Mouse (Mus musculus) ovary, adult 18-20 months (tissue): ENCODE results near the gene a.
"Not testable (repeated sequence)": the region's sequence is repeated elsewhere in the genome, so short reads cannot be mapped to it uniquely, and the experiment has no call there.

Experiments
- DNase-seq: peaks from one replicate; pipeline ENCODE4 v3.0.0; 2022; ENCODE audit warnings: low spot score, mixed read lengths

Gene a

DNA sequence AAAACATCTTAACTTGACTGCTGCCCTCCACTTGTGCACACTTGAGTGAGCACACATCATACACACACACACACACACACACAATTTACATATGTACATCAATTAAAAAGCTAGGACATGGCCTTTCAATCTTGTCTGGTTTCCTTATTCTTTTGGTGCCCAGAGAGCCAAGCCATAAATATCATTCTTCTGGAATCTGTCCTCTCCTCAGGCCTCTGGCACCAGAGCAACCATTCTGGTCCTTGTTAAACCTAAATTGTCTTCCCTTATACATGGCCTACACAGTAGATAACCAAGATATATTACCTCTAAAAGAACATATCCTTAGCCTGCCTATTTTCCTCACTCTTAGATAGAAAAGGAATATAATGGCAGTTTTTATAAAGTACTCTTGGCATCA lies 56.9 kb downstream of the a start:
- DNase-seq: no peak

DNA sequence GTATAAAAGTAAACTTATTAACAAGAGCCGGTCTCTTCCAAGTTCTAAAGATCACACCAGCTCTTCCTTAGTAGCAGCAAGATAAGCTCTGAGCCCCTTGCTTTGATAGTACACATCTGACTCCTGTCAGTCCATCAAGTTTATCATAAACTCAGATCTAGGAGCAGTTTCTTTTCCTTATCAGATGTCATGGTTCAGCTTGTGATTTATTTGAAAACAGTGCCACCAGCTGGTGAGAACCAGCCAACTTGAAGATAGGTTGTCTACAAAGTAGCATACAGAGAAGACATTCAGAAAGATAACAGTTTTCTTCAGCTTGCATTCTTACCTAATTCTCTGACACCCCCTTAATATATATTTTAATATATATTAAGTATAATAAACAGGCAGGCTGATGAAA lies 64.2 kb downstream of the a start:
- no peak for DNase-seq

DNA sequence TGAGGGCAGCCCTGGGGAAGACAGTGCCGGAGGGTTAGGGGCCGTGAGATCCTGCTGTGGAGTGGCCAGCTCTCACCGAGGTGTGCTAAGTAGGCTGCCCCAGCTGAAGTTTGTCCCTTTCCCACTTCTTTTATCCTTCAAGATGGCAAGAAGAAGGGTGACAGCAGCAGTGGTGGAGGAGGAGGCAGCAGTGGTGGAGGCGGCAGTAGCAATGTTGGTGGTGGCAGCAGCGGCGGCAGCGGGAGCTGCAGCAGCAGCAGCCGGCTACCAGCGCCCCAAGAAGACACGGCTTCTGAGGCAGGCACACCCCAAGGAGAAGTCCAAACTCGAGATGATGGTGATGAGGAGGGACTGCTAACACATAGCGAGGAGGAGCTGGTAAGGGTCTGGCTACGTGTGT lies 72.5 kb downstream of the a start:
- no peak for DNase-seq

DNA sequence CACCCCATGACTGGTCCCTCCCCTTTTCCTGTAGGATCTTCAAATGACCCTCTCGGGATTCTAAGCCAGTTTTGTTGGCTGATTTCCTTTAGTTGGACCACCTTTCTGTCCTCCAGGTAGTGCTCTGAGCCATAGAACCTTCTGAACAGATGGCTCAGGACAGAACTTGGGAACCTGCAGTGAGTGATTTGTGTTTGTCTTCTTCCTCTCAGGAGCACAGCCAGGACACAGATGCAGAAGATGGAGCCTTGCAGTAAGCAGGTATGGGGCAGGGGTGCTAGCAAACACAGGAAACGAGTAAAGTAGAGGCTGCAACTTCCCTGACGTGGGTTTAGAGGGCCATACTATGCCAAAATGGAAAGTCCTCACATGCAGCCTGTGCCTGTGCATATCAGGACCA lies 74.5 kb downstream of the a start:
- DNase-seq: no peak

DNA sequence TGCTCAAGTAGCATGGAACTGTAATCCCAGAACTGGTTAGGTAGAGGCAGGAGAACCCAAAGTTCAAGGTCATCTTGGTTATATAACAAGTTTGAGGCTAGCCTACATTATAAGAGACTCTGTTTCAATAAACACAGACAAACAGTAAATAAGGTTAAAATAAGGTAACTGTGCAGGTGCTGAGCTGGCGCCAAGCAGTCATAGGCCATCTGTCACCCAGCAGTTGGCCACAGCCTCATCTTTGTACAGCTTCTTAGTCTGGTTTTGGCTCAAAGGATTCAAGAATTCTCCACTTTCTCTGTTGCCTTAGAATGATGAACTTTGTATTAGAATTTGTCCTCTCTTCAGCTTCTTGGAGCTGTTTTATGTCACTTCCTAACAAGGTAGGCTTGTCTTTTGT lies 76.9 kb downstream of the a start:
- DNase-seq: no peak

DNA sequence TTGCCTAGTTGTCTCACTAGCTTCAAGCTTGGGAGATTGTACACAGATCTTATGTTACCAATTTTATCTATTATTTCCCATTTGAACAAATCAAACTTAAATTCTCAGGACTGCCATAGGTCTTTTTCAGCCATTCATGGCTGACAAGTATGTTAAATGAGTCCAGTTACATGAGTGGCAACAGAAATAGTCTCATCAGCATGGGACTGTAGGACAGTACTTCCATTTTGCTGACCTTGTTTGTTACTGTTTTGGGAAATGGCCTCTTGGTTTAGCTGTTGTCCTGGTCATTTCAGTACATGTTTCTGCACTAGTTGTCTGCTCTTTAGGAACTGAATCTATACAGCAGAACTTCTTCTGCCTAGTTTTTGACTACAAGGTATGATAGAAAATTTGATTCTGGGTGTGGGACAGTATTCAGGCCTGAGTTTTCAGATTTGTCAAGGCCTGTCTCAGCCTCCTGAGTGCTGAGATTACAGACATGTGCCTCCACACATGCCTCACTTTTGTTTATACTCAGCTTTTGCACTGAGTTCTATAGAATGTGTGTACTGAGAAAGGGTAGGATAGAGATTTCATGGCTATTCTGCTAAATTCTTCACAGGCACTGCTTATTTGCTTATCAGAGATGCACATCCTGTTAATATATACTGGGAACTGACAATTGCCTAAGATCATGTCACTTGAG lies 78.9 kb downstream of the a start:
- no peak for DNase-seq

DNA sequence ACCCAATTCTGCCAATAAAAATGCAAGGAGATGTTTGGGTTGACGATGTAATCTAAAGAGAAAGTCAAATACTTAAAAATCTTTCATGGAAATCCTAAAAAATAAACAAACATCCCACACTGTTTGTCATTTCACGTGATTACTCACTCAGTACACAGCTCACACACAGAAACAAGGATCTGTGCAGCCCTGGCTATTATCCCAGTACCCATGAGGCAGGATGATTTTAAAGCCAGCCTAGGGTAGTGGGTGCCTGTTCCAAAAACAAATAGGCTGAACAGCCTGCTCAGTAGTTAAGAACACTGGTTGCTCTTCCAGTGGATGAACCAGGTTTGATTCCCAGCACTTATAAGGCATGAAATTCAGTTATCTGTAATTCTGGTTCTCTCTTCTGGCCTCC lies 85.4 kb downstream of the a start:
- DNase-seq: no peak

DNA sequence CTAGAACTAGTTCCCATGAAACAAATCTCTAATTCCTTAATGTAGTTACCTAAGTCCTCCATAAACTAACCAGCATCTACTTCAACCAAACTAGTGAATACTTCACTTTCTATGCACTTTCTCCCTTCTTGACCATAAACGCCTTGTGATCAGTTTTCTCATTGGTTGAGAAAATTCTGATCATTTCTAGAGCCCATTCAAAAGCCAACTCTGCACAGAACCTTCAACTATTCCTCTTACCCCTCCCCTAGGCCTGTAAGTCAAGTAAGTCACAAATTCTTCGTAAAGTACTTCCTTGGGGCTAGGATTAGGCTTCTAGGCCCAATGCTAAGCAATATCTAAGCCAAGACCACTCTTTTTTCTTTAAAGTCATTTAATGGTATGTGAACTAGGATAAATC lies 100.4 kb downstream of the a start:
- DNase-seq: no peak

DNA sequence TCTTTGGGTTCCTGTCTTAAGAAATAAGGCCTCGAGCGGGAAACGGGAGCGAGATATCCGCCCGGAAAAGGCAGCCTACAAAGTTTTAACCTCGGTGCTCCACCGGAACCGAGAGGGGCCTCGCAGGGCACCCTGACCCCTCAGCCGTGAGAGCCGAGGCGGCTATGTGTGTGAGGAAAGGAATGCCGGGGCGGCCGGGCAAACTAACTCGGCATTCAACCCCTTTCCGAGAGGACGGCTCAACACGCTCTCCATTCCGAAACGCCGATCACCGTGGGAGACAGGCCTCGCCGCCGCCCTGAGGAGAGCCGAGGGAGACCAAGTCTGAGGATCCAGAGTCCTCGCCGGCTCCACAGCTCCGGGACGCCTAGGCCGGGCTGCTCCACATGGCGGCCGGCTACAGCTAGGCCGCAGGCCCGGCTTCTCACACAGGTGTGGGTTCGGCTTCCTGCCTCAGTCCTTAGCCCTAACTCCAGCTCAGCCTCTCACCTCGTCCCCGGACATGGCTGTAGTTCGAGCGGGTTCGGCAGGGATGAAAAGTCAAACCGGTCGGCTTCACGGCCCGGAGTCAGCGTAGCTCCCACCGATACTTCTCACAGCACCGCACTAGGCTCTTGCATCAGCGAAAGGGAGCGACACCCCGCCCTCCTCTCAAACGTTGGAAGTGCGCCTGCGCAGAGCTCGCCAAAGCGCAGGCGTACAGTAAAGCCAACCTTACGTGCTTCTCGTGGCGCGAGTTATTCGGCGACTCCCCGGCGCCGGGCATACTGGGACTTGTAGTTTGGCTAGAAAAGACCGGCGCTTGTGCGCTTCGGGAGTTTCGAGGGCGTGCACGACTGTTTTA lies 101.2 kb downstream of the a start, which contains the start of gene Eif2s2:
Eif2s2 (minus strand) TSS at position 735 of the 844 bp plus-strand sequence.
- DNase-seq: peak; percentile 96

DNA sequence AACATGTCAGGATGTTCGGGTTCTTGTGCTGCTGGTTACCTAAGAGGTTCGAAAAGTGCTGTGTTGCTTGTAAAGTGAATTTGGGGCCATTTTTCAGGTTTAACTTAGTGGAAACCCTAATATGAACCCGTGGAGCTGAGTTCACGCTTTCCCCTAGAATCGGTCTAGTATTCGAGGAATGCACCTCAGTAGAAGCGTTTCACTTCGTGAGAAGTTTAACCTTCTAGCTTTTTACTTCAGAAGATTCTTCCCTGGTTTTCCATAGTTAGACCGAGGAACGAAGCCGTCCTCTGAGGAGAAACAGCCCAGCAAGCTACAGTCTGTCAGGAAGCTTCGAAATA lies 101.8 kb downstream of the a start:
- DNase-seq: no peak

DNA sequence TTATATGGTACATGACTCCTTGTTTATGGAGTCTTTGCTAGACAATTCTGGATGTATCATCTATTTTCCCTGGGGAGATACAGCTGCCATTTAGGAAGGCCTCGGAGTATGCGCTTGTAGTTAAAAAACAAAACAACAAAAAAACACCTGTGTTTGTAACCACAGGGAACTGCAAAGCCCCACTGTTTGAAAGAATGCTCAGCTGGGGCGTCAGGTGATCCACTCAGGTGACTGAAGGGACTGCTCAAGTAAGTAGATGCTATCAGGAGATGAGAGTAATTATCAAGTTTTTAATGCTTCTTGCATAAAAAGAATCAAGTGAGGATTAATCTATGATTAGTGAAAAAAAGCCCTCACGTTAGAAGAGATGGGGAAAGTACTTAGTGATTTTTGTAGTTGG lies 102.3 kb downstream of the a start:
- DNase-seq: no peak

DNA sequence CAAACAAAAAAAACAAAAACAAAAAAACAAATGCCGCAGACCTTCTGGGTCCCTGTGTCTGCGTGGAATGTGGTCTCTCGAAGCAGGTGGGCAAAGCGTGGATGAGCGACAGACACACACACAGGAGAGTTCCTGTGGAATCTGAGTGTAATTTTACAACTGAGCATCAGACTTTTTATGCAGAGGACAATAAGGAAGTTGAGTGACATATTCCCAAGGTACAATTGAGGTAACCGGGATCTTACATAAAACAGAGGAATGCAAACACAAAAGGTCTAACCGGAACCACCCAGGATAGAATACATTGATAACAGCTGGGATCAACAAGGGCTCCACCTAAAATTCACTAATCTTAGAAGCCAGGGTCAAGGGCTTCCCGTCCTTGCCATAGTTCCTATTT lies 107.8 kb downstream of the a start:
- not testable (repeated sequence) for DNase-seq

DNA sequence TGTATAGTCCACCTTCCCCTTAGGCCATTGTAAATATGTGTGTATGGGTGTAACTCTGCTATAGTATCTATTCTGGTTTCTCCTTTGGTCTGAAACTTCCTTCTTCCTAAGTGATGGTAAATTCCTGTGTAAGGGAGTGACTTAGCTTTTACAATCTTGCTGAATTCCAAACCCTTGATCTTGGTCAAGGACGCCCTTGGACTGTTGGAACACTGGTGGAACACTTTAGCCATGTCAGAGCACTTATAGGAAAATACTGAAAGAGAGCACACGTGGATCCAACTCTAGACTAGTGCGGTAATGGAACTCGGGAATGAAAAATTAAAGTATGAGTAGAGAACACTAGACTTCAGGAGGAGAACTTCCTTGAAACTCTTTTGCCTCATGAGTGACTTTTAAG lies 108.2 kb downstream of the a start:
- DNase-seq: not testable (repeated sequence)

DNA sequence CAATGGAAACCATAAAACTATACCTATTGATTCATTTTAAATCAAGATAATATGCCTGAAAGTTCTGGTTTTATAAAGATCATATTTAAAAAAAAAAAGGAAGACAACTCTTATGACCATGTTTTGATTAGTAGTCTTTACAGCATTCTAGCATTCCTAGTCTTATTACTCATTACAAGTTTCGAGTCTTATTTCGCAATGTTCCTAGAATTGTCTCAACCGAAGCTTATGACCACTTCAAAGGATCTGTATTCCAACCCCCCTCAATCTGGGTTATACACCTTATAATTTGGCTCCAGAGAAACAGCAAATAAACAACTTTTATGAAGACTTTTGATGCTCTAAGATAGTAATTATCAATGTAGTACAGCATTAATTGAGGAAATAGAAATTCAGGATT lies 110.9 kb downstream of the a start:
- no peak for DNase-seq

DNA sequence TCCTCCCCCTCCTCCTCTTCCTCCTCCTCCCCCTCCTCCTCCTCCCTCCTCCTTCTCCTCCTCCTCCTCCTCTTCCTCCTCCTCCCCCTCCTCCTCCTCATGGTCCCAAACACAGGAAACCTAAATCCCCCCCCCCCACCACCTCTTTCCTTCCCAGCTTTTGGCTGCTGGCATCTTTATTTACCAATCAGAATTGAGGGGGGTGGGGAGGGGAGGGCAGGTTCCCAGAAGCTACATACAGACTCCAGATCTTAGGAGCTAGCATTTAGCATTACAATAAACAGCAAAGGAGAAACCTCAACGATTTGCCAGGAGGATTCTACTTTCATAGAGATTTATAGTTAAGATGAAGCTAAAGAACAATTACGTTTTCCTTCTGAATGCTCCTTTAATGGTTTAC lies 114.6 kb downstream of the a start:
- DNase-seq: no peak

DNA sequence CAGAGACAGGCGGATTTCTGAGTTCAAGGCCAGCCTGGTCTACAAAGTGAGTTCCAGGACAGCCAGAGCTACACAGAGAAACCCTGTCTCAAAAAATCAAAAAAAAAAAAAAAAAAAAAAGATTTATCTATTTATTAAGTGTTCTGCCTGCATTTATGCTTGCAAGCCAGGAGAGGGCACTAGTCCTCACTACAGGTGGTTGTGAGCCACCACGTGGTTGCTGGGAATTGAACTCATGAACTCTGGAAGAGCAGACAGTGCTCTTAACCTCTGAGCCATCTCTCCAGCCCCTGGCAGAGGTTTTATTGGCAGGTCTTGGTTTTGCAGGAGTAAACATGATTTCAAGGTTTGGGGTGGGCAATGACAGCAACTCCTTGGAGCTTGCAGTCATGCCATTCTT lies 117.0 kb downstream of the a start:
- DNase-seq: not testable (repeated sequence)

DNA sequence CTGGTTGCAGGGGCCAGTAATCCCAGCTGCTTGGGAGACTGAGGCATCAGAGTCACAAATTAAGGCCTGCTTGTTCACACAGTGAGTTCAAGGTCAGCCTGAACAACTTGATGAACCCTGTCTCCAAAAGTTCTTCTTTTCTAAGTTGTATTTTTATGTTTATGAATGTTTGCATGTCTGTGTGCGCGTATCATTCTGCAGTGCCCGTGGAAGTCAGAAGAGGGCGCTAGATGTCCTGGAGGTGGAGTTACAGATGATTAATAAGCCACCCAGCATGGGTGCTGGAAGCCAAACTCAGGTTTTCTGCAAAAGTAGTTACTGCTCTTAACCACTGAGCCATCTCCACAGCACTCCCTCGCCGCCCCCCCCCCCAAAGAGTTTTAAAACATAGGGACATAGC lies 118.6 kb downstream of the a start:
- no peak for DNase-seq

DNA sequence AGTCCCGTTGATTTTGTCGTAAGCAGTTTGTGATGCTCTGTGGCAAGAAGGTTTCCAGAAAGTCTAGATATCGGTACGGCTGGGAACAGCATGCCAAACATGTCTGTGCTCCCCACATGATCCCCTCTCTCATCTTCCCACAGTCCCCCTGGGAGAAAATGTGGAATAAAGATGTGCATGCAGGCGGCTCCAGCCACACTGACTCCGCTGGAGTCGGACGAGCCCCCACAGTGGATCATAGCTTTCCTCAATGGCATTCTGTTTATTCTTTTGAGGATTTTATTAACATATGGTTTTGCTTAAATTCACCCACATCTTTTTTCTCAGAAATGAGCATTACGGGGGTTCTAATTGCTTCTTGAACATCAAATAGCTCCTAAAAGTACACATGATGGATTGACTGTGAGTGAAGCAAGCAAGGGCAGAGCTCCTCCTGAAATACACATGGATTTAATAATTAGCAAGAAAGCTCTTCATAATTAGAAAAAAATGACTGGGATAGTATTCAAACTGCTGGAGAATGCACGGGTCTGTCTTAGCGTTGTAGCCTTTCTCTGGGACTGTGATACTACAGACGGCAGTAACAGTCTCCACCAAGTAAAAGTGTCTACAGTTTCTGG lies 124.8 kb downstream of the a start:
- DNase-seq: no peak

DNA sequence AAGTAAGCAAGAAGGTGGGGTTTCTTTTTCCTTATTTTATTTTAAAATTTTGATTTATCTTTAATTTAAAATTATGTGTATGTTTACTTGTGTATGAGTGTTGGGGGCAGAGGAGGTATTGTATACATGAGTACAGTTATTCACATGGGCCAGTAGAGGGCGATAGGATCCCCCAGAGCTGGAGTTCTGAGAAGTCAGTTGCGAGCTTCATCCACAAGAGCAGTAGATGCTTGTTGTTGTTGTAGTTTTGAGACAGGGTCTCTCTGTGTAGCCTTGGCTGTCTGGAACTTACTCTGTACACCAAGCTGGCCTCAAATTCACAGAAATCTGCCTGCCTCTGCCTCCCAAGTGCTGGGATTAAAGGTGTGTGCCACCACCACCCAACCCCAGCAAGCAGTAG lies 125.3 kb downstream of the a start:
- DNase-seq: no peak

DNA sequence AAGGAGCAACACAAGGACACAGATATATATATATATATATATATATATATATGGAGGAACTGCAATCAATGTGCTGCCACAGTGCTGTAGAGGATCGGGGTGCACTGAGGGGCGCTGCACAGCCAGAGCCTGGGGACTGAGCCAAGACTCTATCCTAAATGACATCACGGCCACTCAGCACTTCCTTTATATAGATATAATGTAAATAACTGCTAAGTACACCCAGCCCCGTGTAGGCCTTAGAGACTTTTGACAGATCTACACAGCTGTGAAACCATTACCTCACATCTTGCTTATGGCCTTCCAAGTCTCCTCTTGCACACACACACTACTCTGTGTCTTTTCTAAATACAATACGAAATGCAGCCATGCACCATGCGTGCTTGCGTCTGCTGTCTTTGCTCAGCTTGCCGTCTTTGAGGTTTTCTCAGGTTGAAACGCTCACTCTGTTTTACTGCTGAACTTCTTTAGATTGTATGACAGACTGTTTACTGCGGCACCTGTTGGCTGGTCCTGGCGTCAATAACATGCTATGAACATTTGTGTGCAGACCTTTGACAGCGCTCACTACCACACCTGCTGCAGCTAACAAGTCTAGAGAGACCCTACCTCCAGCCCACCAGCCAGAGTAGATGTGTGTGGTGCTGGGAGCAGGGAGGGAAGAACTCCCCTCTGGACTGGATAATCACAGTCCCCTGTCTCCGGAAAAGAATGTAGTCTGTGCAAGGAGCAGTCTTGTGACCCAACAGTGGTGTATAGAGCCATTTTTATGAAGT lies 126.9 kb downstream of the a start:
- DNase-seq: no peak

DNA sequence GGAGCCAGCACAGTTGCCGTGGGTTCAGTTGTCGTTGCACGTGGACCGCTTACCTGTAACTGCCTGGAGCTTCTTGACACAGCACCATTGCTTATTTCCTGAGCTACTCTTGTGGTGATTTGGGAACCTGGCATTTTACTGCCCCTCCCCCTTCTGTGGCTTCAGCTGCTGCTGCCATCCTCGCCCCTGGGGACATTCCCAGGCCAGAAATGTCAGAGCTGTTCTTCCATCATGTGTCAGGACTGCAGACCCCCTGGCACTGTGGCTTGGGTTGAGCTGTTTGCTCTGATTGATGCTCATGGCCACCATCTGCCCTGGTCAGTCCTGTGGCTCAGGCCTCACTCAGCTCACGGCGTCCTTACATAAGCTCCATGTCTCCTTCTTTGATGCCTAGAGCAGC lies 129.7 kb downstream of the a start:
- DNase-seq: no peak

DNA sequence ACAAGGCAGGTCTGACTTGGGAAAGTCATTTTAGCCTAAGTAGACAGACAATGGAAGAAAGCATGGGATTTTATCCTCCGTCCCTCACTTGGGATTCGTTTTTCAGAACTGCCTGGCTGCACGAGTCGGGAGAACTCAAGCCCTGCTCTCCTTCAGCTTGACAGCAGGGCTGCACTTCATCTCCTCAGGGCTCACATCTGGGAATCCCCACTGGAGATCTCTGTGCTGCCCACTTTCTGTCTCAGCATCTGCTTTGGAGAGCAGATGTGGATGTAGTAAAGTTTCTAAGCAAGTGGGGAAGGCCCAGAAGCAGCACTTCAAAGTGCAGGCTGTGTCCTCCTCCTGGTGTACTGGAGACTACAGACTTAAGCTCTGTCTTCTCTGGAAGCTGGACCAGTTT lies 130.9 kb downstream of the a start:
- DNase-seq: not testable (repeated sequence)
